Mouse (Mus musculus) C2C12 (cell line): ENCODE measurements around the gene Amot.

Source experiments
- CTCF ChIP-seq: IDR thresholded peaks from one replicate; pipeline ENCODE4 v1.5.1; 2011; ENCODE audit not compliant: control insufficient read depth, insufficient read depth, insufficient read length
- MAX ChIP-seq: IDR thresholded peaks from one replicate; pipeline ENCODE4 v1.6.1; 2011; ENCODE audit warnings: mild to moderate bottlenecking, control low read depth
- MYOD1 ChIP-seq: IDR thresholded peaks from one replicate; pipeline ENCODE4 v1.6.1; 2011; ENCODE audit warnings: low read depth; ENCODE audit not compliant: control insufficient read depth, insufficient read length
- MYOG ChIP-seq: IDR thresholded peaks from one replicate; pipeline ENCODE4 v1.6.1; 2011; ENCODE audit not compliant: control insufficient read depth, insufficient read length; ENCODE audit errors: extremely low read depth
- USF1 ChIP-seq: IDR thresholded peaks from one replicate; pipeline ENCODE4 v1.6.1; 2011; ENCODE audit warnings: low read depth, mild to moderate bottlenecking, control low read depth, moderate library complexity

- TF ChIP-seq CTCF (no peak), MAX (no peak), USF1 (no peak), MYOG (no peak), MYOD1 (no peak)
These were observed 36.1 kb upstream of the Amot start for GRCm38 (mm10) chrX:145541050-145541449.
